Mouse (Mus musculus): ENCODE results near the gene Tbc1d8. TPM values are rescaled to one million over a fixed set of nuclear protein-coding genes. Genes with fewer than 3 reads are reported as not detected.

The Tbc1d8 gene
- polyA plus RNA-seq, 1 experiment from 2014 or later = 5.3 TPM

DNA sequence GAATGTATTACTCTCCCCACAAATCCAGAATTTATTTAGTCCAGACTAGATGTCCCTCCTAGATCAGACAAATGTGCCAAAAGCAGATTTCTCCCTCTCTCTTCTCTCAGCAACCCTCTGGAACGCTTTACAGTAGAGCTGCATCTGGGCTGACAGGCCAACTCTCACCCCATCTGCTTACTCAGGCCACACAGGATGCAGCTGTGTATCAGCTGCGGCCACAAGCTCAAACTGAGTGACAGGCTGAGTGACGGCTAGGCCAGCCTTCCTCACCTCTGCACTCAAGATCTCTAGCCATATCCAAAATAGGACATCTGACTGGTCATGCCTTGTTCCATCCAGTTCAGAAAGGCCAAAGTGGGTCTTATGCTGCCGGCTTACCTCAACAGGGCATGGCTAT, 82.2 kb downstream of the Tbc1d8 start:
- Histone ChIP-seq H3K36me3 (ENCODE audit: control insufficient read depth, insufficient read depth, low read length) (no peaks in the 10 kb centered on the region; the same call in 1 of the 2 replicates), H3K4me2 (replicated peaks; ENCODE audit: low read depth) (no peak overlapping the region), H3K4me1 (replicated peaks; ENCODE audit: control insufficient read depth, insufficient read depth) (no peaks in the 10 kb centered on the region), H3K27me3 (ENCODE audit: control insufficient read depth, insufficient read depth, low read length) (no peaks in the 10 kb centered on the region), H3K27ac (replicated peaks) (peak overlapping the region; percentile 40), H3K9me3 (ENCODE audit: control insufficient read depth, low read length) (no peaks in the 10 kb centered on the region), H3K9ac (ENCODE audit: low read length) (no peak overlapping the region), H3K4me3 (ENCODE audit: low read depth, low read length) (no peak overlapping the region)
- TF ChIP-seq CTCF (IDR thresholded peaks at IDR 0.05; ENCODE audit: low read depth) = no peak
- no peak for TF ChIP-seq EP300 (optimal IDR thresholded peaks at IDR 0.05)
- DNase-seq (ENCODE audit: low spot score) = no peak
- no peak for ATAC-seq (ENCODE audit: low FRiP score, low TSS enrichment)
- WGBS = 53% methylated on average over 4 of the region's 4 CpGs

DNA sequence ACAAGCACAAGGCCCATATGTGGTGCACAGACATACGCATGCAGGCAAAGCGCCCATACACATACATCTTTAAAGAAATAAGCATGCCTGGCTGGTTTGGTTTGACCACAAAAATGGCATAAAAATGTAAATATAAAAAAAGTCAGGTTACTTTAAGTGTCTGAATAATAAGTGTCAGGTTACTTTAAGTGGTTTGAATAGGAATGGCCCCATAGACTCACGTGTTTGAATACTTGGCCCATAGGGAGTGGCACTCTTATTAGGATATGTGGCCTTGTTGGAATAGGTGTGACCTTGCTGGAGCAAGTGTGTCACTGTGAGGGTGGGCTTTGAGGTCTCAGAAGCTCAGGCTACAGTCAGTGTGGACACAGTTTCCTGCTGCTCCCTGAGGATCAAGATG, 83.9 kb downstream of the Tbc1d8 start:
- Histone ChIP-seq H3K27ac (replicated peaks) (no peak overlapping the region), H3K9me3 (ENCODE audit: control insufficient read depth, low read length) (no peaks in the 10 kb centered on the region), H3K27me3 (ENCODE audit: control insufficient read depth, insufficient read depth, low read length) (no peaks in the 10 kb centered on the region), H3K4me3 (ENCODE audit: low read depth, low read length) (no peak overlapping the region), H3K4me1 (replicated peaks; ENCODE audit: control insufficient read depth, insufficient read depth) (no peaks in the 10 kb centered on the region), H3K4me2 (replicated peaks; ENCODE audit: low read depth) (no peak overlapping the region), H3K9ac (ENCODE audit: low read length) (no peak overlapping the region; the same call in 1 of the 2 replicates), H3K36me3 (ENCODE audit: control insufficient read depth, insufficient read depth, low read length) (no peaks in the 10 kb centered on the region; the same call in 1 of the 2 replicates)
- DNase-seq (ENCODE audit: low spot score) = no peak
- 79% methylated on average over 3 of the region's 3 CpGs for WGBS
- no peak for TF ChIP-seq EP300 (optimal IDR thresholded peaks at IDR 0.05)
- no peak for TF ChIP-seq CTCF (IDR thresholded peaks at IDR 0.05; ENCODE audit: low read depth)
- no peak for ATAC-seq (ENCODE audit: low FRiP score, low TSS enrichment)

DNA sequence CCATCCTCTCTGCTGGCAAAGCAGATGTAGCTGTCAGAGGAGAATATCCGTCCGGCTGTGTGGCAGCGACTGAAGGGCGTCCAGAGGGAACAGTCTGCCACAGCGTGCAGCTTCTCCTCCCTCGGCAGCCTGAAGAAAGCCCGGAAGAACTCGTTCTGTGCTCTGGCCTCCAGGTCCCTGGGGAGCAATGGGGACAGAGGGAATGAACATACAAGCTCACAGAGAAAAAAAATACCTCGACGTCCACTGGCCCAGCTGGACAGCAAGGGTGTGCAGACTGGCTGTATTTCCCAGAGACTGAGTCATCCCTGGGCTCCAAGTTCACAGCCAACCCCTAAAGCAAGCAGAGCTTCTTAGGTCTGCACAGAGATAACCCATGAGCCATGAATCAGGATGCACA, 84.5 kb downstream of the Tbc1d8 start:
- no peaks in the 10 kb centered on the region; the same call in 1 of the 2 replicates for H3K36me3 ChIP-seq (ENCODE audit: control insufficient read depth, insufficient read depth, low read length)
- no peak for TF ChIP-seq EP300 (optimal IDR thresholded peaks at IDR 0.05)
- TF ChIP-seq CTCF (IDR thresholded peaks at IDR 0.05; ENCODE audit: low read depth) = no peak
- no peak for DNase-seq (ENCODE audit: low spot score)

DNA sequence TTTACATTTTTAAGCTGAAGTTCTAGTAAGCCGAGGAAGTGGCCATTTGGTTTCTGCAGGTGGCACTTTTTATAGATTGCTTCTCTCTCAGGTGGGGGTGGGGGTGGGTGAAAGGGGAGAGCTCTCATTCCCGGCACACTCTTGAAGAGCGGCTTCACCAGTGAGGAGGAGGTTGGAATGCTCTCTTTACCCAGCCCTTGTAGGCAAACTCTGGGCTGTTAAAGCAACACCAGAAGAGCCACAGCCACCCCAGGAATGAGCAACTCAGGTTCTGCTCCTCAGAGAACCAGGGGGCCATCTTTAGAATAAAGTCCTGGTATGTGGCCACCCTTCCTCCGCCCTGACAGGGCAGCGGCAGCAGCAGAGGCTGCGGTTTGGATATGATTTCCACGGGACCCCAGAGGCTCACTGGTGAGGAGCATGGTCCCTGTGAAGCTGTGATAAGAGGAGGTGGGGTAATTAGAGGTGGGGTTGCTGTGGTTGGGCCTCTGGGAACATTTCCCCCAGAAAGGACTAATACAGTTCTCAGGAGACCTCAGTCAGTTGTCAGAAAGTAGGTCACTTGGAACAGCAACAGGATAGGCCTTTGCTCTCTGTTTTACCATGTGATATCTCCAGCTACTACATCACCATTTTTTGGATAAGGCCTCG, 85.2 kb downstream of the Tbc1d8 start:
- no peak for TF ChIP-seq CTCF (IDR thresholded peaks at IDR 0.05; ENCODE audit: low read depth)
- no peak overlapping the region for H3K9ac ChIP-seq (ENCODE audit: low read length)
- no peaks in the 10 kb centered on the region for H3K4me1 ChIP-seq (replicated peaks; ENCODE audit: control insufficient read depth, insufficient read depth)
- no peak overlapping the region for H3K4me2 ChIP-seq (replicated peaks; ENCODE audit: low read depth)
- no peak for DNase-seq (ENCODE audit: low spot score)
- H3K27ac ChIP-seq (replicated peaks) = no peak overlapping the region
- no peaks in the 10 kb centered on the region for H3K9me3 ChIP-seq (ENCODE audit: control insufficient read depth, low read length)
- WGBS = 70% methylated on average over 8 of the region's 8 CpGs
- no peaks in the 10 kb centered on the region for H3K27me3 ChIP-seq (ENCODE audit: control insufficient read depth, insufficient read depth, low read length)
- no peak for ATAC-seq (ENCODE audit: low FRiP score, low TSS enrichment)
- no peak overlapping the region for H3K4me3 ChIP-seq (ENCODE audit: low read depth, low read length)
- H3K36me3 ChIP-seq (ENCODE audit: control insufficient read depth, insufficient read depth, low read length) = no peaks in the 10 kb centered on the region; the same call in 1 of the 2 replicates

More for the DNA sequence above, 84.5 kb downstream of the Tbc1d8 start:
- ATAC-seq (ENCODE audit: low FRiP score, low TSS enrichment) = no peak
- Histone ChIP-seq H3K27me3 (ENCODE audit: control insufficient read depth, insufficient read depth, low read length) (no peaks in the 10 kb centered on the region), H3K27ac (replicated peaks) (no peak overlapping the region), H3K4me3 (ENCODE audit: low read depth, low read length) (no peak overlapping the region), H3K4me1 (replicated peaks; ENCODE audit: control insufficient read depth, insufficient read depth) (no peaks in the 10 kb centered on the region), H3K9ac (ENCODE audit: low read length) (no peak overlapping the region; the same call in 1 of the 2 replicates), H3K4me2 (replicated peaks; ENCODE audit: low read depth) (no peak overlapping the region), H3K9me3 (ENCODE audit: control insufficient read depth, low read length) (no peaks in the 10 kb centered on the region)
- 65% methylated on average over 10 of the region's 10 CpGs for WGBS

DNA sequence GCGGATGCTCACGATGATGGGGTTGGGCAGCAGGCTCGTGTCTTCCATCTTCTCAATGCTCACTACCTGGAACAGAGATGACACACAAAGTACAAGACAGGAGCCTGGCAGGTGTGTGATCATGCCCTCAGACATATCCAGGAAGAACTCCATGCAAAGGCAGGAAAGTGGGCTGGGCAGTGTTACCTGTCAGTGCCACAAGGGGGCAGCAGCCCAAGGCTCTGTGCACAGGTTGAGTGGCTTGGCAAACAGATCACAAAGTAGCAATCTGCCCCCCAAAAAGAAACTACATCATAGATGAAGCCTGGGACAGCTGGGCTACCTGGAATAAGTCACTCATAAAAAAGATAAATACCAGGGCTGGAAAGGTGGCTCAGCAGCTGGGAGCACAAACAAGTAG, 86.4 kb downstream of the Tbc1d8 start:
- ATAC-seq (ENCODE audit: low FRiP score, low TSS enrichment) = peak; percentile 58; the same call in 1 of the 2 replicates
- no peak overlapping the region for H3K27ac ChIP-seq (replicated peaks)
- TF ChIP-seq EP300 (optimal IDR thresholded peaks at IDR 0.05) = no peak
- TF ChIP-seq CTCF (IDR thresholded peaks at IDR 0.05; ENCODE audit: low read depth) = peak; percentile 96
- 64% methylated on average over 3 of the region's 3 CpGs for WGBS
- no peaks in the 10 kb centered on the region for H3K27me3 ChIP-seq (ENCODE audit: control insufficient read depth, insufficient read depth, low read length)
- no peaks in the 10 kb centered on the region for H3K36me3 ChIP-seq (ENCODE audit: control insufficient read depth, insufficient read depth, low read length)
- no peak overlapping the region for H3K4me3 ChIP-seq (ENCODE audit: low read depth, low read length)
- no peak overlapping the region for H3K9ac ChIP-seq (ENCODE audit: low read length)
- no peak overlapping the region for H3K4me2 ChIP-seq (replicated peaks; ENCODE audit: low read depth)
- H3K4me1 ChIP-seq (replicated peaks; ENCODE audit: control insufficient read depth, insufficient read depth) = no peaks in the 10 kb centered on the region
- DNase-seq (ENCODE audit: low spot score) = peak; percentile 83
- no peaks in the 10 kb centered on the region for H3K9me3 ChIP-seq (ENCODE audit: control insufficient read depth, low read length)

DNA sequence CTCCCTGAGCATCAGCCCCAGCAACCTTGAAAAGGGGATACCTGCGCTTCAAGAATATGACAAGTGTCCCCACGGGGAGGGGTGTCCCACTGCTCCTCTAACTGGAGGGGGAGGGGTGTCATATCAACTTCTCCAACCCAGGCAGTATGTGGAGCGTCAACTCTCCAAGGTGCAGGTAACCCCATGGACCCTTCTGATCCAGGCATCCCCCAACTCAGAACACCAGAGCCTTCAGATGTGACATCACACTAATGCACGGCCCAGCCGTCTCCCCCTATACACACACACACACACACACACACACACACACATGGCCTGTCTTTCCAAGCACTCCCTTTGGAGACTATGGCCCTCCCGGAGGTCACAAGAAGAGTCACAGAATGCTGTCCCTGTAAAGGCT, 86.9 kb downstream of the Tbc1d8 start:
- no peak for DNase-seq (ENCODE audit: low spot score)
- Histone ChIP-seq H3K36me3 (ENCODE audit: control insufficient read depth, insufficient read depth, low read length) (no peaks in the 10 kb centered on the region), H3K9ac (ENCODE audit: low read length) (no peak overlapping the region), H3K4me2 (replicated peaks; ENCODE audit: low read depth) (no peak overlapping the region), H3K4me3 (ENCODE audit: low read depth, low read length) (no peak overlapping the region), H3K27me3 (ENCODE audit: control insufficient read depth, insufficient read depth, low read length) (no peaks in the 10 kb centered on the region), H3K27ac (replicated peaks) (no peak overlapping the region), H3K4me1 (replicated peaks; ENCODE audit: control insufficient read depth, insufficient read depth) (no peaks in the 10 kb centered on the region), H3K9me3 (ENCODE audit: control insufficient read depth, low read length) (no peaks in the 10 kb centered on the region)
- WGBS = 89% methylated on average over 6 of the region's 6 CpGs
- no peak for ATAC-seq (ENCODE audit: low FRiP score, low TSS enrichment)
- TF ChIP-seq CTCF (IDR thresholded peaks at IDR 0.05; ENCODE audit: low read depth) (no peak), EP300 (optimal IDR thresholded peaks at IDR 0.05) (no peak)
